Mouse (Mus musculus) heart, adult 2 months (tissue): Measurements from ENCODE around the gene Hepacam. TPM values are rescaled to one million over a fixed set of nuclear protein-coding genes. Genes with fewer than 3 reads are reported as not detected.
A peak's percentile ranks its signal among the peaks of the same experiment; 100 is the strongest.

Experiments used
- DNase-seq, 2 experiments: peaks; one replicate each; pipeline ENCODE4 v3.0.0; 2021
- H3K27ac ChIP-seq: fragments of 200-600 bp; 2 replicates; pipeline ENCODE4 v1.8.1; 2022
- H3K27me3 ChIP-seq: fragments of 200-500 bp; 2 replicates; pipeline ENCODE4 v1.6.1; 2012; ENCODE audit warnings: mild to moderate bottlenecking, low read length, inconsistent platforms, mixed read lengths; ENCODE audit not compliant: control insufficient read depth, insufficient read depth
- H3K36me3 ChIP-seq: fragments of 200-500 bp; 2 replicates; pipeline ENCODE4 v1.6.1; 2012; ENCODE audit warnings: low read length, inconsistent platforms; ENCODE audit not compliant: control insufficient read depth, insufficient read depth
- H3K4me1 ChIP-seq: fragments of 200-500 bp; 2 replicates; pipeline ENCODE4 v1.6.1; 2011; ENCODE audit warnings: low read length; ENCODE audit not compliant: control insufficient read depth, insufficient read depth
- H3K4me3 ChIP-seq: fragments of 200-600 bp; 2 replicates; pipeline ENCODE4 v1.8.1; 2022
- H3K79me2 ChIP-seq: fragments of 200-500 bp; replicated peaks from 2 replicates; pipeline ENCODE4 v1.6.1; 2012; ENCODE audit warnings: mild to moderate bottlenecking, inconsistent platforms, low read length, moderate library complexity, mixed read lengths; ENCODE audit not compliant: control insufficient read depth, insufficient read depth
- H3K9ac ChIP-seq: fragments of 200-500 bp; 2 replicates; pipeline ENCODE4 v1.6.1; 2012; ENCODE audit warnings: low read depth, mild to moderate bottlenecking, control low read depth, inconsistent platforms, low read length, mixed read lengths
- CTCF ChIP-seq: fragments of 200-600 bp; IDR thresholded peaks from 2 replicates; pipeline ENCODE4 v1.8.1; 2022; ENCODE audit warnings: antibody characterized with exemption, mild to moderate bottlenecking, moderate library complexity
- EP300 ChIP-seq: fragments of 200-500 bp; IDR thresholded peaks from 2 replicates; pipeline ENCODE4 v1.6.1; 2011; ENCODE audit warnings: low read depth, low read length, control low read depth; ENCODE audit not compliant: insufficient read depth
- POLR2A ChIP-seq: fragments of 200-500 bp; IDR thresholded peaks from 2 replicates; pipeline ENCODE4 v1.6.1; 2011; ENCODE audit warnings: mild to moderate bottlenecking, low read depth, low read length, control low read depth; ENCODE audit not compliant: insufficient read depth
- WGBS: fragments of 180-500 bp; shearing (Covaris S2); methylation state at CpG from one replicate; pipeline ENCODE4 v1.1.7; 2018; 5-methylcytosine and 5-hydroxymethylcytosine counted together
- intact Hi-C: fragments of 180-260 bp; cut with DNase I; formaldehyde crosslinking; loops from one replicate; pipeline ENCODE4 v1.15.1; 2025
- polyA plus RNA-seq: library from polyadenylated mRNA; depleted of rRNA; stranded (reverse); fragments of >200 nt; gene quantifications from 2 replicates; pipeline ENCODE4 v1.2.3, GENCODE M21; 2012
- total RNA-seq, 2 experiments: library from RNA; stranded (reverse); gene quantifications; 2 replicates each; pipeline ENCODE4 v1.2.3; 2021

Hepacam gene
- total and polyA plus RNA-seq, 3 experiments: 0.29 TPM; not detected in 2

DNA sequence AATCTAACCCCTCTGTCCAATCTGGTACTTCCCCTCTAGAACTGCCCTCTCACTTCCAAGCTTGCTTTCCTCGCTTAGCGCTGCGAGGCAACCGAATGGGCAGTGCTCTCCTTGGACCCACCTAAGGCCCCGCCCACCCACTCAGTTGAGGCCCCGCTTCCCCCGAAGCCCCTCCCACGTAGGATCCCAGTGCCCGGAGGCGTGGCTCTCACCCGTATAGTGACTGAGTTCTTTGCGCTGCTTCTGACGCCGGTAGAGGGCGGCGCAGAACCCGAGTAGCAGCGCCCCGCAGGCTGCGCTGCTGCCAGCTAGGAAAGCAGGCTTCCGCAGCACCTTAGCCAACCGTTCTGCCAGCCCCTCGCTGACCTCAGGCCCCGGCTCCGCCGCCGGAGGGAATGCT, 53.5 kb downstream of the Hepacam start:
- Histone ChIP-seq H3K9ac (no peak overlapping the region), H3K27me3 (no peaks in the 10 kb centered on the region), H3K79me2 (no peaks in the 10 kb centered on the region), H3K4me3 (peak overlapping the region; percentile 25), H3K4me1 (no peaks in the 10 kb centered on the region), H3K36me3 (no peaks in the 10 kb centered on the region), H3K27ac (no peak overlapping the region)
- under 1% methylated on average over 27 of the region's 27 CpGs for WGBS
- peak; percentile 76 for TF ChIP-seq CTCF
- no peak for TF ChIP-seq EP300
- TF ChIP-seq POLR2A: no peak
- peak; percentile 84 to 89 for DNase-seq
- intact Hi-C loops: loop anchor here (2.0 to 5.0 kb wide), 3 partner anchors 14 to 73 kb away; partner anchors contain the start of gene Ccdc15

DNA sequence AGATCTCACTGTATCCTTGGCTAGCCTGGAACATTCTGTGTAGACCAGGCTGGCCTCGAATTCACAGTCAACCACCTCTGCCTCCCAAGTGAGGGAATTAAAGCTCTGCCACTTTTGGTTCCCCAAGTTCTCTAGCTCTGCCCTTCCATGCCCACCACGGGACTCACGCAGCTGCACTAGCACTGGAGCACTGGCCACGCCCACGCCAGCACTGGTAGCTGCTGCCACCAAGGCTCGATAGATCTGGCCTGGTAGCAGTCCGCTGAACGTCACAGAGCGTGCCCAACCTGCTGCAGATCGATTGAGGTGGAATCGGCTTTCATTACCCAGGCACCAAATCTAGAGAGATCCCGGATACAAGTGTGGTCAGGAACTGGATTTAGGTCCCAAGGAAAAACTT, 54.1 kb downstream of the Hepacam start:
- WGBS: 35% methylated on average over 12 of the region's 12 CpGs
- H3K27ac ChIP-seq: no peak overlapping the region
- DNase-seq: peak in 1 of 2 experiments; percentile 30
- TF ChIP-seq CTCF: no peak
- TF ChIP-seq POLR2A: no peak
- TF ChIP-seq EP300: no peak
- no peaks in the 10 kb centered on the region for H3K27me3 ChIP-seq
- no peaks in the 10 kb centered on the region for H3K36me3 ChIP-seq
- intact Hi-C loops: loop anchor here (2.0 to 5.0 kb wide), 3 partner anchors 14 to 74 kb away; partner anchors contain the start of gene Ccdc15
- H3K4me3 ChIP-seq: peak overlapping the region; percentile 25; the same call in 1 of the 2 replicates
- no peak overlapping the region for H3K9ac ChIP-seq
- no peaks in the 10 kb centered on the region for H3K4me1 ChIP-seq
- H3K79me2 ChIP-seq: no peaks in the 10 kb centered on the region

DNA sequence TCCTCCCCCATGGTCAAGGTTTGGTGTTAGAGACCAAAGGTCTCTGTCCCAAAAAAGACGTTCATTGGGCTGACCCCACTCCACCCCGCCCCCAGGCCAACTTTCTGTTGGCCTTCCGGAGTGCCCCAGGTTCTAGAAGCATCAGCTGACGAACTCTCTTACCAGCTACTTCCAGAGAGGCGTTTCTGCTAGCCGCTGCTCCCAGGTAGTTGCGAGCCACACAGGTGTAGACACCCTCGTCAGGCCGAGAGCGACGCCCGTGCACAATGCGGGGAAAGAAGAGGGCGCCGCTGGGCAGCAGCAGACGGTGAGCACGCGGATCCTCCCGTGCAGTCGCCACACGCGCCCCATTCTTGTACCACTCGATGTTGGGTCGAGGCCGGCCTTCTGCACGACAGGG, 62.2 kb downstream of the Hepacam start:
- H3K27me3 ChIP-seq: peaks cover 1% of the 10 kb centered on the region; the same call in 1 of the 2 replicates
- no peak overlapping the region for H3K27ac ChIP-seq
- H3K4me3 ChIP-seq: no peak overlapping the region
- no peak for DNase-seq
- 39% methylated on average over 26 of the region's 26 CpGs for WGBS
- H3K79me2 ChIP-seq: no peaks in the 10 kb centered on the region
- TF ChIP-seq POLR2A: no peak
- TF ChIP-seq EP300: no peak
- TF ChIP-seq CTCF: no peak
- no peaks in the 10 kb centered on the region for H3K4me1 ChIP-seq
- intact Hi-C loops: no loop called here
- H3K9ac ChIP-seq: no peak overlapping the region
- no peaks in the 10 kb centered on the region for H3K36me3 ChIP-seq

DNA sequence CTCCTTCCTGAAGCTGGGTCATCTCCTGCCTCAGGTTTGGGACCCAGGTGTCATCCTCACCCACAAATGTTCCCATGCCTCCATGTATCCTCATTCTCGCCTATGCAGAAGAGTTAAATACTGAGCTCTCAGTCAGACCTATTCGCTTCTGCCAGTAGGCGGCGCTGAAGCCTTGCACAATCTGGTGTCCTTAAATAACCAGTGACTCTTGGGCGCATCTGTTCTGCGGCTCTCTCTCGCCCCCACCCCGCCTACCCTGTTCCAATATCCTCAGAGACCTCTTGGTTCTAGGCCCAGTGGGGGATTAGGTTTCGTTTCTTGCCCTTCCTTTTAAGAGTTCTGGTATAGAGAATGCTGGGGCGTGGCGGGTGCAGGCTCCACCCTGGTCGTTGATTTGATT, 63.4 kb downstream of the Hepacam start:
- H3K4me3 ChIP-seq: no peak overlapping the region
- intact Hi-C loops: loop anchor here (1.0 to 2.0 kb wide), 3 partner anchors 46 to 502 kb away; no protein-coding TSS in a partner anchor
- H3K27ac ChIP-seq: no peak overlapping the region
- peak; percentile 80 to 86 for DNase-seq
- H3K79me2 ChIP-seq: no peaks in the 10 kb centered on the region
- WGBS: 4% methylated on average over 12 of the region's 12 CpGs
- peaks cover 4% of the 10 kb centered on the region; the same call in 1 of the 2 replicates for H3K27me3 ChIP-seq
- H3K9ac ChIP-seq: no peak overlapping the region
- no peaks in the 10 kb centered on the region for H3K36me3 ChIP-seq
- no peaks in the 10 kb centered on the region for H3K4me1 ChIP-seq
- TF ChIP-seq POLR2A (no peak), CTCF (peak; percentile 98; the same call in 1 of the 2 replicates), EP300 (peak; percentile 82)

DNA sequence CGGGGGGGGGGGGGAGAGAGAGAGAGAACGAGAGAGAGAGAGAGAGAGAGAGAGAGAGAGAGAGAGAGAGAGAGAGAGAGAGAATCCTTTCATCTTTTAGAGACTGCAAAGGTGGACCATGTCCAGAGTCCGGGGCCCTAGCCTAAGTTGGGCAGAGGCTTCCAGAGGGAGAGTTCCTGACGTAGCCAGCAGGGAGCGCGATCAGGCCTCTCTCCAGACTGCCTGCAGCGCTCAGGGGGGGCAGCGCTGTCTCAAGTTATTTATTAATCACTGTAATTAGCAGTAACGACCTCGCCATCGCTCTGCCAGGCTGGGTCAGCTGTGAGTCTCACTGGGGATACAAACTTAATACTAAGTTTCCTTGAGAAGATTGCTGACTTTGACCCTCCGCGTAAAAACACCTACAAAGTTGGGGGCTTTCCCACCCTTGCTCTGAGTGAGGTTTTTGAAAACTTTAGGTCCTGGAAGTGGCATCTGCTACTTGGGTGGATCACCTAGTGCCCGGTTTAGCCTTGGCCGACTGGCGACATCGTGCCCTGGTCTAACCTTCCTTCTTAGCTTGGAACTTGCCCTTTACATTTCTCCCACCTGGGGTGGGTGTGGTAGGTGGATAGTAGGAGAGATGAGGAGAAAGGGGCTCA, 65.0 kb downstream of the Hepacam start:
- peak in 1 of 2 experiments; percentile 63 for DNase-seq
- H3K27ac ChIP-seq: no peak overlapping the region
- H3K4me1 ChIP-seq: no peaks in the 10 kb centered on the region
- whole genome bisulfite sequencing: 3% methylated on average over 16 of the region's 17 CpGs
- no peaks in the 10 kb centered on the region for H3K36me3 ChIP-seq
- TF ChIP-seq EP300 (no peak), POLR2A (no peak), CTCF (peak; percentile 70)
- H3K9ac ChIP-seq: no peak overlapping the region
- no peaks in the 10 kb centered on the region for H3K79me2 ChIP-seq
- no peak overlapping the region for H3K4me3 ChIP-seq
- intact Hi-C loops: no loop called here
- peaks cover 6% of the 10 kb centered on the region; the same call in 1 of the 2 replicates for H3K27me3 ChIP-seq
